Mouse (Mus musculus): ENCODE data around the gene Dpf3. TPM values are rescaled to one million over a fixed set of nuclear protein-coding genes. Genes with fewer than 3 reads are reported as not detected.

Gene Dpf3
- polyA plus RNA-seq, 1 experiment from 2014 or later, result 15.5 TPM

DNA sequence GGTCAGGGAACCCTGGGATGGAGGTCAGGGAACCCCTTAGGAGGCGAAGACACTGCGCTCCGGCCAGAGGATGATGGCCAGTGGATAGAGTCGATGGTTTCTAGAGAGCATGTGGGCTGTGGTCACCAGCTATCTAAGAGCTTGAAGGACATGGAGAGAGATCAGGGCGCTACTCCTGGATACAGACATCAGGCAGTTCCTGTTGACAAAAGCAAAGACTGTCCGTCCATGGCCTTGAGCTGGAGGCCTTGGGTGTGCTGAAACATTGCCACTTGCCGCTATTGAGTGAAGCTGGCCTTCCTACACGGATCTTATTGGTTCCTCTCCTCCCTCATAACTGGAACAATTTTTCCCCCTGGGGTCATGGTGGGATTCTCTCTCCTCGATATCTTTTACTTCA, 6.7 kb upstream of the Dpf3 start:
- H3K36me3 ChIP-seq (ENCODE audit: control insufficient read depth, insufficient read depth, low read length), result no peaks in the 10 kb centered on the region
- H3K4me3 ChIP-seq (ENCODE audit: low read length), result no peak overlapping the region
- no peak for ATAC-seq (ENCODE audit: low FRiP score, low TSS enrichment)
- no peaks in the 10 kb centered on the region for H3K27me3 ChIP-seq (ENCODE audit: control insufficient read depth, insufficient read depth, low read length)
- peaks cover 4% of the 10 kb centered on the region; the same call in 1 of the 2 replicates for H3K9me3 ChIP-seq (ENCODE audit: control insufficient read depth, low read length)
- no peak overlapping the region for H3K27ac ChIP-seq (ENCODE audit: low read depth, low read length)
- no peak overlapping the region for H3K9ac ChIP-seq (ENCODE audit: low read depth, low read length)
- WGBS, result 79% methylated on average over 9 of the region's 9 CpGs
- H3K4me2 ChIP-seq (replicated peaks; ENCODE audit: low read depth, low read length), result no peak overlapping the region
- no peaks in the 10 kb centered on the region for H3K4me1 ChIP-seq (ENCODE audit: control insufficient read depth, insufficient read depth, low read length)

DNA sequence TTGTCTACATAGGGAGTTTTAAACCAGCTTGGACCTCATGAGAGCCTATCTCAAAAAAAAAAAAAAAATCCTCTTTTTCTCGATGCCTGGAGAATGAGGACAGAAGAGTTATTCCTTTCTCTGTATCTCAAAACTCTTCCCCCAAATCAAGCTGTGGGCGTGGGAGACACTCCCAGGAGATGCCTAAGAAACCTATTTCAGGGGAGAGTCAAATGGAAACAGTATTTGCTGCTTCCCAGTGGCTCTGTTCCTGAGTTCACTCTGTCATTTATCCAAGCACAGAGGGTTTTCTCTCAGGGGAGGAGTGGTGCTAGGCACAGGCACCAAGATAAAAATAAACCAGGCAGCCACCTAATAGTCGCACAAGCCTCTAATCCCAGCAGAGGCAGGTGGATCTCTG, 5.3 kb upstream of the Dpf3 start:
- no peak overlapping the region for H3K4me3 ChIP-seq (ENCODE audit: low read length)
- peaks cover 4% of the 10 kb centered on the region; the same call in 1 of the 2 replicates for H3K9me3 ChIP-seq (ENCODE audit: control insufficient read depth, low read length)
- WGBS, result 83% methylated on average over 3 of the region's 3 CpGs
- no peaks in the 10 kb centered on the region for H3K36me3 ChIP-seq (ENCODE audit: control insufficient read depth, insufficient read depth, low read length)
- H3K4me1 ChIP-seq (ENCODE audit: control insufficient read depth, insufficient read depth, low read length), result peaks cover 7% of the 10 kb centered on the region; the same call in 1 of the 2 replicates
- H3K27ac ChIP-seq (ENCODE audit: low read depth, low read length), result no peak overlapping the region
- H3K4me2 ChIP-seq (replicated peaks; ENCODE audit: low read depth, low read length), result no peak overlapping the region
- H3K27me3 ChIP-seq (ENCODE audit: control insufficient read depth, insufficient read depth, low read length), result no peaks in the 10 kb centered on the region
- H3K9ac ChIP-seq (ENCODE audit: low read depth, low read length), result no peak overlapping the region
- ATAC-seq (ENCODE audit: low FRiP score, low TSS enrichment), result no peak

DNA sequence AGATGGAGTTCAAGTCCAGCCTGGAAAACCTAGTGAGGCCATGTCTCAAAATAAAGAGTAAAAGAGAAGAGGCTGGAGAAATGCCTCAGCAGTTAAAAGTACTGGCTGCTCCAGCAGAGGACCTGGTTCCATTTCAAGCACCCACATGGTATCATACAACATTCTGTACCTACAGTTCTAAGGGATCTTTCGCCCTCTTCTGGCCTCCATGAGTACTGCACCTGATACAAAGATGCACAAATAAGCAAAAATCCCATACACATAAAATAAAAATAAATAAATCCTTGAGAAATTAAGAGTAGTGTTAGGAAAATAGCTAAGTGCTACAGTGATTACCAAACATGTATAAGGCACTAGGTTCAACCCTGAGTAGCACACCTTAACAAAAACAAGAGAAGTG, 4.1 kb upstream of the Dpf3 start:
- no peak overlapping the region for H3K4me3 ChIP-seq (ENCODE audit: low read length)
- H3K4me1 ChIP-seq (ENCODE audit: control insufficient read depth, insufficient read depth, low read length), result peaks cover 7% of the 10 kb centered on the region; the same call in 1 of the 2 replicates
- no peak overlapping the region for H3K9ac ChIP-seq (ENCODE audit: low read depth, low read length)
- no peaks in the 10 kb centered on the region for H3K27me3 ChIP-seq (ENCODE audit: control insufficient read depth, insufficient read depth, low read length)
- no peak overlapping the region for H3K4me2 ChIP-seq (replicated peaks; ENCODE audit: low read depth, low read length)
- H3K9me3 ChIP-seq (ENCODE audit: control insufficient read depth, low read length), result peaks cover 4% of the 10 kb centered on the region; the same call in 1 of the 2 replicates
- no peak overlapping the region for H3K27ac ChIP-seq (ENCODE audit: low read depth, low read length)
- WGBS, result 60% methylated on average over 1 of the region's 1 CpGs
- no peak for ATAC-seq (ENCODE audit: low FRiP score, low TSS enrichment)
- H3K36me3 ChIP-seq (ENCODE audit: control insufficient read depth, insufficient read depth, low read length), result no peaks in the 10 kb centered on the region

DNA sequence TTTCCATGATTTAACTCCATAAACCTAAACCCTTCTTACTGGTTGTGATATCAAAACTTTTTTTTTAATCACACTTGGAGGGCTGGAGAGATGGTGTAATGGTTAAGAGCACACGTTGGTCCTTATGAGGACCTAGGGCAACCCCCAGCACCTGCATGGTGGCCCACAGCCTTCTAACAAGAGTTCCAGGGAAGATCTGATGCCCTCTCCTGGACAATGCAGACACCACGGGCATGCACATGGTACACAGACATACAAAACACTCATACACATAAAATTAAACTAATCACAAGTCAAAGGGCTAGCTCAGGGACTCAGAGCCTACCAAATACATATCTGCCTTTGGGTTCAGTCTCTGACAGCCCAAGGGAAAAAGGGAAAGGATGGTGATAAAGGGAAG, 2.2 kb upstream of the Dpf3 start:
- ATAC-seq (ENCODE audit: low FRiP score, low TSS enrichment), result no peak
- H3K27ac ChIP-seq (ENCODE audit: low read depth, low read length), result no peak overlapping the region
- H3K9me3 ChIP-seq (ENCODE audit: control insufficient read depth, low read length), result peaks cover 4% of the 10 kb centered on the region; the same call in 1 of the 2 replicates
- peaks cover 13% of the 10 kb centered on the region; the same call in 1 of the 2 replicates for H3K4me1 ChIP-seq (ENCODE audit: control insufficient read depth, insufficient read depth, low read length)
- no peaks in the 10 kb centered on the region for H3K27me3 ChIP-seq (ENCODE audit: control insufficient read depth, insufficient read depth, low read length)
- no peak overlapping the region for H3K9ac ChIP-seq (ENCODE audit: low read depth, low read length)
- H3K4me2 ChIP-seq (replicated peaks; ENCODE audit: low read depth, low read length), result no peak overlapping the region
- no peaks in the 10 kb centered on the region for H3K36me3 ChIP-seq (ENCODE audit: control insufficient read depth, insufficient read depth, low read length)
- no peak overlapping the region for H3K4me3 ChIP-seq (ENCODE audit: low read length)
- 34% methylated on average over 2 of the region's 2 CpGs for WGBS

DNA sequence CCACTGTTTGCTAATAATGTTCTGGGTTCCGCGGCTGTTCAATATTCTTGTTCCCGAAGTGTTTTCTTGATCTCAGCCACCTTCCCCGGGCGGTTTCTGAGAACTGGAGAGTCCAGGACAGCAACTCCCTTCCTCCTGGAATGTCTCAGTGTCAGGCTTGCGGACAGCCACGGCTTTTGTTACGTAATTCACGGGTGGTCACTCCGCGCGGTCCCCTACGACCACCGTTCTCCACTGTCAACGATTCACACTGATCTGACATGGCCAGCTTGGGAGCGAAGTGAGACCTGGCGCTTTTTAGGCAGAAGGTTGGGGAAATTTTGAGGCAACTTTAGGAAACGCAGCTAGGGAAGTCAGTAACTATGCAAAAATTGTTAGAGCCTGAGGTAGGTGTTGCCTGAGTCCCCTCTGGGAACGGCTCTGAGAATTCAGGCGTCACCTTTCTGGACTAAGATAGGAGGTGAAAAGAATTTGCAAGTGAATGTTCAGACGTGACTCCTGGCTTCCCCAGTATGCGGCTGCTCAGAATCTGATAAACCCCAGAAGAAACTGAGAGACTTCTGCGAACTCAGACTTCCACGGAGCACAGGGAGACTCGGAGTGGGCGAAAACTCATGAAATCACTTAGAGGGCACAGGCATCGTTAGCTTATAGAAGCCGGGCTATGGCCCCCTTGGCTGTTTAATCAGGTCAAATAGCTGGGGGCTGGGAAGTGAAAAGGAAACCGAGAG, 860 bp upstream of the Dpf3 start:
- Histone ChIP-seq H3K4me1 (ENCODE audit: control insufficient read depth, insufficient read depth, low read length) (peaks cover 18% of the 10 kb centered on the region; the same call in 1 of the 2 replicates), H3K4me2 (replicated peaks; ENCODE audit: low read depth, low read length) (peak overlapping the region; percentile 99), H3K27me3 (ENCODE audit: control insufficient read depth, insufficient read depth, low read length) (no peaks in the 10 kb centered on the region), H3K9me3 (ENCODE audit: control insufficient read depth, low read length) (peaks cover 4% of the 10 kb centered on the region; the same call in 1 of the 2 replicates), H3K36me3 (ENCODE audit: control insufficient read depth, insufficient read depth, low read length) (no peaks in the 10 kb centered on the region), H3K9ac (ENCODE audit: low read depth, low read length) (peak overlapping the region; percentile 52), H3K27ac (ENCODE audit: low read depth, low read length) (no peak overlapping the region), H3K4me3 (ENCODE audit: low read length) (peak overlapping the region; percentile 69)
- 0 out of 2 replicates have a peak, but pooled peaks have one; percentile 3 for ATAC-seq (ENCODE audit: low FRiP score, low TSS enrichment)
- WGBS, result under 1% methylated on average over 29 of the region's 29 CpGs

DNA sequence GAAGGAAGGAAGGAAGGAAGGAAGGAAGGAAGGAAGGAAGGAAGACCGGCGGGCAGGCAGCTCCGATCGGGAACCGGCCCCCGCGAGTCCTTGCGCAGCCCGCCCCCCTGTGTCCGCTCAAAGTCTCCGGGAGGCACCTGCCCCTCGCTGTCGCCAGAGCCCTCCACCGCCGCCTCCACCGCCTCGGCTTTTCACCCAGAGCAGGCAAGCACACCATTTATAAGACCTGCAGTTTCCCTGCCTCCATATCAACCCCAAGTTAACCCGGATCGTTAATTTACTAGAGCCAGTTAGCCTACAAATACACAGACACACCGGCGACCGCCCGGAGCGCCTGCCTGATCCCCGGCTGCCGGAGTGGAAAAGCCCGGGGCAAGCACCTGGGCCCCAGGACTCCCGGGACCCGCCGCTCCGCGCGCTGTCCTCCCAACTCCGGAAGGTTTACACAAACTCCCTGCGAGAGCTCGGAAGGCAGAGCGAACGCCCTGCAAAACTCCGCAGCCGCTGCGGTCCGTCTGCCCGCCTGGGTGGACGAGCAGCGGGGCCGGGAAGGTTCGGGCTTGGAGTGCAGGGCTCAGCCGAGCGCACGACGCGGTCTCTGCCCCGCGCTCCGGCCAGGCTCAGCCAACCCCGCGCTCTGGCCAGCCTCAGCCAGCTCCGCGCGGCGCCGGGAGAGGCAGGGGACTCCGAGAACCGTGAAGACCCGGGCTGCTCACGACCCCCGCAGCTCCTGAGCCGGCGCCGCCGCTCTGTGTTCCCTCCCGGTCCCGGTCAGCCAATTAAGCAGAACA, 650 bp downstream of the Dpf3 start:
- Histone ChIP-seq H3K9me3 (ENCODE audit: control insufficient read depth, low read length) (peaks cover 4% of the 10 kb centered on the region; the same call in 1 of the 2 replicates), H3K27ac (ENCODE audit: low read depth, low read length) (peak overlapping the region; percentile 85), H3K27me3 (ENCODE audit: control insufficient read depth, insufficient read depth, low read length) (no peaks in the 10 kb centered on the region), H3K4me2 (replicated peaks; ENCODE audit: low read depth, low read length) (peak overlapping the region; percentile 99), H3K4me1 (ENCODE audit: control insufficient read depth, insufficient read depth, low read length) (peaks cover 18% of the 10 kb centered on the region; the same call in 1 of the 2 replicates), H3K9ac (ENCODE audit: low read depth, low read length) (peak overlapping the region; percentile 76), H3K4me3 (ENCODE audit: low read length) (peak overlapping the region; percentile 69), H3K36me3 (ENCODE audit: control insufficient read depth, insufficient read depth, low read length) (no peaks in the 10 kb centered on the region)
- WGBS, result under 1% methylated on average over 70 of the region's 73 CpGs
- ATAC-seq (ENCODE audit: low FRiP score, low TSS enrichment), result peak; percentile 65

DNA sequence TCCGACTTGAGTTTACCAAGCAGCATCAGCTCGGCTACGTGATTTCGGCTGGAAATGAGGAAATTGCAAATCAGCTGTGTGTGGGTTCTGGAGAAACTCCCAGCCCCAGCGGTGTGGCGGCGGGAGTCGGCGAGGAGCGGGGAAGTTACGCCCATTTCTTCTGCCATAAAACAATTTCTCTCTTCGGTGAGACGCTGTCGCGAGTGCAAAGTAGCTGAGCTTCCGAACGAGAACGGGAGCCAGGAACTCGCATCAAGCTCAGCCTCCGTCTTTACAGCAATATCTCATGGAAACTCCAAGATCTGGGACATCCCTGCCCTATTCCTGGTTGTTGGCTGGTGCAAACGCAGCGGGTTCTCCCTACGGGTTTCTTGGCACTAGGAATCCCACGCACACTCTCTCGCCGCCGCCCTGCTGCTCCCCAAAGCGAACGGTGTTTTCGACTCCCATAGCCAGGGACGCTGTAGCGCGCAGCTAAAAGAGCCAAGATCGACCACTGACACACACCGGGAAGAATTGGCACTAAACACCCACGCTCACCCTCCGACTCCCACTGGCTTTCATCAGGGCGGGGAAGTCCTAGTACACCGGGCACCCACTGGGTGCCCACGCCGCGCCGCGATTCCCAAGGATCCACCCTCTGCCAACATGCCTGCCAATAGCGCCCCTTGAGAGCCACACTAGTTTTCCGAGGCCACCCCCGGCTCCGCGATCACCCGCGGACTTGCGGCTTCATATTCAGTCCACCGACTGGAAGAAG, 1.4 kb downstream of the Dpf3 start:
- H3K4me1 ChIP-seq (ENCODE audit: control insufficient read depth, insufficient read depth, low read length), result peaks cover 21% of the 10 kb centered on the region; the same call in 1 of the 2 replicates
- no peaks in the 10 kb centered on the region for H3K36me3 ChIP-seq (ENCODE audit: control insufficient read depth, insufficient read depth, low read length)
- H3K4me2 ChIP-seq (replicated peaks; ENCODE audit: low read depth, low read length), result peak overlapping the region; percentile 99
- peak overlapping the region; percentile 76 for H3K9ac ChIP-seq (ENCODE audit: low read depth, low read length)
- H3K9me3 ChIP-seq (ENCODE audit: control insufficient read depth, low read length), result no peaks in the 10 kb centered on the region
- H3K4me3 ChIP-seq (ENCODE audit: low read length), result peak overlapping the region; percentile 69
- ATAC-seq (ENCODE audit: low FRiP score, low TSS enrichment), result no peak
- WGBS, result under 1% methylated on average over 53 of the region's 53 CpGs
- H3K27me3 ChIP-seq (ENCODE audit: control insufficient read depth, insufficient read depth, low read length), result no peaks in the 10 kb centered on the region
- 0 out of 2 replicates have a peak overlapping the region, but pooled peaks have one; percentile 85 for H3K27ac ChIP-seq (ENCODE audit: low read depth, low read length)

DNA sequence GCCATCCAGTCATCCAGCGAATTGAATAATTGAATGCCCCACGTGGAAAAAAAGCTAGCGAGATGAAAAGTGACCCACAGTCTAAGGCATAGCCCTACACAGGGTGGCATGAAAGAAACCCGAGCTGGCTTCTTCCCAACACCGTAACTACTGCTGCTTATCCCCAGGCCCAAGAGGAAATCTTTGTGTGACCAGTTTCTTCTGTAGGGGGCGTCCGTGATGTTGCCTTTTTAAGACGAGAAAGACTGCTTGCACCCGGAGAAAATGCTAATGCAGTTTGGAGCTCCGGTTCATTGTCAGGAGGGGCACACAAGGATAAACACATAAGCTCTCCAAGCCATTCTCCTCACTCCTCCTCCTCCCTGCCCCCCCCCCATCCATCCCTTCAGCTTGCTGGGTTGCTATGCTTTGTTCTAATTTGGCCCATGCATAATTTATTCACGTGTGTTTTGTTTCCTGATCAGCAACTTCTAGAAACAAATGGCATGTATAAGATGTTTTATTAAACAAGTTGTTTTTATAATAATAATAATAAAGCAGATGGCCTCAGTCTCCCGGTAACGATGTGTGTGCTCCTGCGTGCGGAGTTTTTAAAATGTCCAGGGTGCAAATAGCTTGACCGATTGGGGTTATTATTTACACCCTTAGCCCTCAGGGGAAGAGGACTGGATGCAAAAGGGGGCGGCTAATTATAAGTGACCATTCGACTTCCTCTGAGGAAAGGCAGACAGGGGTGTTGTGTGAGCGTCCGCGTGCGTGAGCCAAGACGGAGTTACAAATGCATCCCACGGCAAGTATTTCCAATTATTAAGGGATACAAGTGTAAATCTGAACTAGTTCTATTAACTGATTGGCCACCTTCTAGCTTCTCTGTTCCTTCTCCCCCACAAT, 2.4 kb downstream of the Dpf3 start:
- no peaks in the 10 kb centered on the region for H3K27me3 ChIP-seq (ENCODE audit: control insufficient read depth, insufficient read depth, low read length)
- H3K4me3 ChIP-seq (ENCODE audit: low read length), result peak overlapping the region; percentile 69
- H3K4me2 ChIP-seq (replicated peaks; ENCODE audit: low read depth, low read length), result peak overlapping the region; percentile 99
- H3K4me1 ChIP-seq (ENCODE audit: control insufficient read depth, insufficient read depth, low read length), result peaks cover 22% of the 10 kb centered on the region; the same call in 1 of the 2 replicates
- no peaks in the 10 kb centered on the region for H3K9me3 ChIP-seq (ENCODE audit: control insufficient read depth, low read length)
- H3K36me3 ChIP-seq (ENCODE audit: control insufficient read depth, insufficient read depth, low read length), result no peaks in the 10 kb centered on the region
- WGBS, result 2% methylated on average over 24 of the region's 24 CpGs
- no peak overlapping the region for H3K27ac ChIP-seq (ENCODE audit: low read depth, low read length)
- ATAC-seq (ENCODE audit: low FRiP score, low TSS enrichment), result no peak
- peak overlapping the region; percentile 76 for H3K9ac ChIP-seq (ENCODE audit: low read depth, low read length)

Measured in kidney, embryonic 14.5 days (tissue).